Mouse (Mus musculus): ENCODE data around the gene Gng7.
"Not testable (repeated sequence)": the region's sequence is repeated elsewhere in the genome, so short reads cannot be mapped to it uniquely, and the experiment has no call there.

Gng7 gene

DNA sequence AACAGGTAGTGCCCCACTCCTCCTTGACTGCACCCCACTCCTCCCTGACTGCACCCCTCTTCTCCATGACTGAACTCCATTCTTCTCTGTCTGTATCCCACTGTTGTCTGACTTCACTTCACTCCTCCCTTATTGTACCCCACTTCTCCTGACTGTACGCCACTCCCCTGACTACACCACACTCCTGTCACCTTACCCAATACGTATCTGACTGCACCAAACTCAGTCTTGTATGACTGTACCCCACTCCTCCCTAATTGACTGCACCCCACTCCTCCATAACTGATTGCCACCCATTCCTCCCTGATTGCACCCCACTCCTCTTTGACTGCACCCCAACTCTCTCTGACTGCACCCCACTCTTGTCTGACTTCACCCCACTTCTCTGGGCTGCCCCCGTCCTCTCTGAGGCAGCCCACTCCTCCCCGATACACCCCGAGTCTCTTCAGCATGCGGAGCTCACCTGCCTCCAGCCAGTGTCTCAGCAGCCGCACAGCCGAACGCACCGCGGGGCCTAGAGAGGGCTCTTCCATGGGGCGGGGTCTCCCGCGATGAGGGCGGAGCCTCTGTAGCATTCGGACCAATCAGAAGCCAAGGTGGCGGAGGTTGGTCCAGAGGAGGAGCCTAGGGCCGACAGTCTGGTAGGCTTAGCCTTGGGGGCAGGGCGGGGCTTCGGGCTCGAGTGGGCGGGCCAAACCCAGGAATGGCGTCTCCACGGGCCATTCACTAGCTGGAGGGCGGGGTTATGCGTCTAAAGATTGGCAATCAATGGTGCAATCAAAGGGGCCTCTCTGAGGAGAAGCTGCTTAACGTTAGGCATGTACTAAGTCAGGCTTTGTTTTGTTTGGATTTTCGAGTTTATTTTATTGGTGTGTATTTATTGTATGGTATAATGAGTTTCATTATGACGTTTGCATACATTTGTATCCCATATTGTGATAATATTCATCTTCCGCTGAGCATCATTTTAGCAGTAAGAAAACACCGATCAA, at the start of gene Gng7:
Gene Gng7, minus strand, starts transcription at position 553 of the 992 bp plus-strand sequence.
- peak; percentile 89 for DNase-seq (ENCODE audit: low spot score in 2 of 2)

DNA sequence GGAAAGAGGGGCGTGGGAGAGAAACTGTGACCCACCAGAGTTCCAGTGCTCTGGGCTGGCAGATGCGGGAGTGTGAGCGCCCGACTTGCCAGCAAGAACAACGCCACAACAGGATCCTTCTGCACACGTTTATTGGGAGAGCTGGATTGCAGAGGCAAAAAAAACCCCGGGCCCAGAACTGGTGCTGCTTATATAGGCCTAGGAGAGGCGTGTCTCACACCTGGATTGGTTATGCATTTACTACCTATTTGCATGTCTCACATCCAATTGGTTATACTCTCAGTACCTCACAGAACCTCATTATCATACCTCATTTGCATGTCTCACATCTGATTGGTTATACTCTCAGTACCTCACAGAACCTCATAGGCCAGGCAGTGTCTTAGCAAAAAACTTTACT, 49.8 kb upstream of the Gng7 start:
- DNase-seq (ENCODE audit: low spot score in 2 of 2) = not testable (repeated sequence)

DNA sequence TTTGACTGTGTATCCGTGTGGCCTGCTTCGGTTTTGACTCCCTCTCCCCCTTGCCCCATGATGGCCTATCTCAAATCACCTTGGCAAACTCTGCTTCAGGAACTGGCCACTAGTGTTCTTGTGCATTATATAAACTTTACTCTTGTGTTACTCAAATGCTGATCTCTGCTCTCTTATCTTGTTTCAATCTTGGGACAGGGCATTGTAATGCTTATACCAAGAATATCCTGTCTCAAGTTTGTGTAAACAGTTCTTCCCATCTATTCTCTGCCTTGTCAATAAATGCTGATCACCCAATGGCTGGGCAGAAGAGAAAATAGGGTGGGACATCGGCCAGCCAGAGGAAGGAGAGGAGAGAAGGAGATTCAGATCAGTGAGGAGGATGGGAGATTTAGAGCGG, 48.0 kb upstream of the Gng7 start:
- no peak for DNase-seq (ENCODE audit: low spot score in 2 of 2)

DNA sequence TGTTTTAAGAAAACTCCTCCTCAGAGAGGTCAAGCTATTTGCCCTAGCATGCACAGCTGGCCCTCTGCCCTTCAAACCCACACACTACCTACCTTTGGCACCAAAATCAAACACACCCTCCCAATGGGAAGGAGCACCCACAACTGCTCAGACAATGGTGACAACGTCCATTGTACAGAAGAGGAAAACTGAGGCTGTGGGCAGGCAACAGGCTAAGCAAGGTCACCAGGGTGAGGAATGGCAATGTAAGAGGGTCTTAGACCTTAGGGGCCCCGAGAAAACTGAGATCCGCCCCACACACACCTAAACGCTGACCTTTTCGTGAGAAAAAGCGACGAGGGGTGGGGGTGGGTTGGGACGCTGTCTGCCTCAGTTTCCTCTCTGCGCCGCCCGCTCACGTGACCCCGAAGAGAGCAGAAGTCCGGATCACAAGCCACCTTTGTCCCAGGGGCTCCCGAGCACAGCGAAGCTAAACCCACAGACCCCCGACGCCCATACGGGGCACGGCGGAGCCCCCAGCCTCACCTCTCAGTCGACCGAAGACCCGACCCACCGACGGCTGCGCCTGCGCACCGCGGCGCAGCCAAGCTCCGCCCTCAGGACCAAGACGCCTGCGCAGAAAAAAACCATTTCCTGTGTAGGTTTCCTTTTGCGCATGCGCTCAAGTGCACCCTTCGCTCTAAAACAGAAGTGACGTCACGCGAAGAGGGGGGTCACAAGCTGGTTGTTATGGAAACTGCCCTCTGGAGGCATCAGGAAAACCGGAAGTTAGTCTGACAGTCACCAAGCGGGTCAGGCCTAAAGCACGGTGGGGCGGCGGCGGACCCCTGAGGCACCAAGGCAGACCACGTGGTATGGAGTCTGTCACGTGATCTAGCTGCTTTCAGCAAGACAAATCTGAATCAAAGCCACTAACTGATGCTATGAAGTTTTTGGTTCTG, 45.1 kb upstream of the Gng7 start, which contains the start of gene Sgta:
Gene Sgta, minus strand, starts transcription at position 579 of the 941 bp plus-strand sequence.
- DNase-seq (ENCODE audit: low spot score in 2 of 2) = peak; percentile 96 to 98

DNA sequence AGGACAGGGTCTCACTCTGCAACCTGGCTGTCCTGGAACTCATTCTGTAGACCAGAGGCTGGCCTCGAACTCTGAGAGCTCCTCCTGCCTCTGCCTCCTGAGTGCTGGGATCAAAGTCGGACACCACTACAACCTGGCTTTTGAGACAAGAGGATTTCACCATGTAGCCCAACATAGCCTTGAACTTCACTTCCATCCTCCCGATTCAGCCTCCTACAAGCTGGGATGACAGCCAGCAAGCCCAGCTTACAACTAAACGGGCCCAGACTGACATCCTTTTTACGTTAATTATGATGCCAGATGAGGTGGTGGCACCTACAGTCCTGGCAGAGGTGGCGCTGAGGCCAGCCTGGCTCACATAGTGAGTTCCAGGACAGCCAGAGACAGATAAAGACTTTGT, 44.2 kb upstream of the Gng7 start:
- no peak for DNase-seq (ENCODE audit: low spot score in 2 of 2)

DNA sequence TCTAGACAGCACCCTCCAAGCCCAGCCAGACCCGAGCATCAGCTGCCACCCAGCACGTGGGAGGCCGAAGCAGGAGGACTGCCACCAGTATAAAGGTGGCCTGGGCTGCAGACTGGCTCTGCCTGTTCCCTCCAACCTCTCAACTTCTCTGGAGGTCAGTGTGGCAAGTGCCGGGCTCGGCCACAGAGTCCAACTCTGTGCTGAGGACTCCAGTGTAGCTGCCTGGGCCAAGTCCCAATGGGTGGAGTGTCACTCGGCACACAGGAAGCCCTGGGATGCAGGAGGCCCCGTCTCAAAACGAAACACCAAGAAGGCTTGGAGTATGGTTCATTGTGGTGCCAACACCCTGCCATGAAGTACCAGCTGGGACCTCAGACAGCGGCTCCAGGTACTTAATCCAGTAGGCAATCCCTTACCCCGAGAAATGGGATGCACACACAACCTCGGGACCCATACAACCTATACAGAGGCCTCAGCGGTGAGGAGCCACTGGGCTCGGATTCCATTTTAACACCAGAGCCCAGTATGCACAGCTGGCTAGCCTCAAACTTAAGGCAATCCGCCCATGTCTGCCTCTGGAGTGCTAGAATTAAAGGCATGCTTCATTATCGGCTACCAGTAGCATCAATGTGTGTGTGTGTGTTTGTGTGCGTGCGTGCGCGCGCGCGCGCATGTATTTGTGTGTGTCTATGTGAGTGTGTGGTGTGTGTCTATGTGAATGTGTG, 42.8 kb upstream of the Gng7 start:
- no peak for DNase-seq (ENCODE audit: low spot score in 2 of 2)

DNA sequence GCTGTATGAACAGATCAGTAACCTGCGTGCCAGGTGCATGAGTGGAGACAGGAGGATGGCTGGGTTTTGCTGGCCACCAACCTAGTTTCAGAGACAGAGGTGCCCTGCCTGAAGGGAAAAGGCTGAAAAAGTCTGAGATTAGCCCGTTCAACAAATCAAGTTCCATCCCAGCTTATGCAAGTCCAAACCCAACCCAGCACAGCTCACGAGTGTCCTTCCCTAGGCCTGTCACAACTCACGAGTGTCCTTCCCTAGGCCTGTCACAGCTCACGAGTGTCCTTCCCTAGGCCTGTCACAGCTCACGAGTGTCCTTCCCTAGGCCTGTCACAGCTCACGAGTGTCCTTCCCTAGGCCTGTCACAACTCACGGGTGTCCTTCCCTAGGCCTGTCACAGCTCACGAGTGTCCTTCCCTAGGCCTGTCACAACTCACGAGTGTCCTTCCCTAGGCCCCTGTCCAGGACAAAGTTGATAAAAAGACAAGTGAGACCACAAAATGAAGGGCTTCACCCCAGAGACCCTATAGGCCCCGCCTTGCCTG, 41.1 kb upstream of the Gng7 start:
- not testable (repeated sequence) for DNase-seq (ENCODE audit: low spot score in 2 of 2)

DNA sequence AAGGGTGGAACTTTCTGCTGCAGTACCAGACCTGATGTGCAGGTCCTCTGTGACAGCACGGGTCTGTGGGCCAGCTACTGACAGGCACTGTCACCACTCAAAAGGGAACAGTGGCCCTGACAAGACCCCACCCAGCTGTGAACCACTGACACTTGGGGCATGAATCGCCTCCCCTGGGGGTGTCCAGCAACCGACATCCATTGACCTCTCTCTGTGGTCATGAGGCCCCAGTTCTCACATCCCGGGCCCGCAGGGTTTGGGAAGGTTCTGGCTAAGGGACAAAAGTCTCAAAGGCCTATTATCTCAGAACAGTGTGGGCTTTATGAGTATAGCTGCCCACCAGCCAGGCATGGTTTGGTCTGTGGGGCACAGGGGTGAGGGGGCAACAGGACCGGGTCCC, 40.4 kb upstream of the Gng7 start:
- no peak for DNase-seq (ENCODE audit: low spot score in 2 of 2)

DNA sequence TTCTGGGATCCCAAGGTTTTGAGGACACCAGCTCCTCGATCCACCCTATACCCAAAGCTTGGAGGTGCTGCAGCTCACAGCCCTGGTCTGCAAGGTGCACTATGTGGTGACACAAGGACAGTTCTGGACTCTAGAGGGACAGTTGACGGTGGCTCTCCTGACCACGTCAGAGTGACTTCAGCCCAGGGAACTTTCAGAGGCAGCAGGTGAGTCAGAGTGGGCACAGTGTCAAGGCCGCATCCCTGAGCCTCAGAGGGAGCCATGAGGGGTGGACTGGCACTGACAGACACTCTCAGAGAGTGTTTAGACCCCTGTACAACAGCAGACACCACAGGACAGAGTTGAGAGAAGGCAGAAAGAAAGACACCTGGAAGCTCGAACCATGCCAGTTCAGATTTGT, 37.8 kb upstream of the Gng7 start:
- no peak for DNase-seq (ENCODE audit: low spot score in 2 of 2)

DNA sequence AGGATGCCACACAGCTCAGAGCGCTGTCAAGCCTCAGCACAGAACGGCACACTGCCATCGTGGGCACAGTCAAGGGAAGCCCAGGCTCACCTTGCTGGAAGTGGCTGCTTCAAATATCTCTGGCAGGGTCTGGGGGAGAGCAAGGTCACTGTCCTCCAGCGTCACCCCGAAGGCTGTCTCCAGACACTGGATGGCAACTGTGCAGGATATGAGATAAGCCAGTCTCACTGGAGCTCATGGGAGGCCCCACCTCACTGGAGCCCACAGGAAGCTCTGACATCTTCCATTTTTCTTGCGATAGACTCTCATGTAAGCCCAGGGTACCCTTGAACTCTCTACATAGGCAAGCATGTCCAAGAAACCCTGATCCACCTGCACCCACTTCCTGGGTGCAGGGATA, 36.4 kb upstream of the Gng7 start:
- no peak for DNase-seq (ENCODE audit: low spot score in 2 of 2)

DNA sequence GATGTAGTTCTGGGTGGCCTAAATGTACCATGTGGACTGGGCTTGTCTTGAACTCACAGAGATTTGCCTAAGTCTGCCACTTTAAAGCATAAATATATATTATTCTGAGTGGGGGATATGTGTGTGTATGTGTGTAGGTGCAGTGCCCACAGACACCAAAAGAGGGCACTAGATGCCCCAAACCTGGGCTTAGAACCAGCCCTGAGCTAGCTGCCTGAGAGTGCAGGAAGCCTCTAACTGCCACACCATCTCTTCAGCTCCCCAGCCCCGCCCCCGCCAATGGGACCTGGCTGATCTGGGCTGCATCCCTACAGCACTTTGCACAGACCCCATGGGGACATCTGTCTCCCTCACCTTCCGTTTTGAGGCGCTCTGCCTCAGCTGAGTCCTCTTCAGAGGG, 35.9 kb upstream of the Gng7 start:
- DNase-seq (ENCODE audit: low spot score in 2 of 2) = peak; percentile 26 to 47

DNA sequence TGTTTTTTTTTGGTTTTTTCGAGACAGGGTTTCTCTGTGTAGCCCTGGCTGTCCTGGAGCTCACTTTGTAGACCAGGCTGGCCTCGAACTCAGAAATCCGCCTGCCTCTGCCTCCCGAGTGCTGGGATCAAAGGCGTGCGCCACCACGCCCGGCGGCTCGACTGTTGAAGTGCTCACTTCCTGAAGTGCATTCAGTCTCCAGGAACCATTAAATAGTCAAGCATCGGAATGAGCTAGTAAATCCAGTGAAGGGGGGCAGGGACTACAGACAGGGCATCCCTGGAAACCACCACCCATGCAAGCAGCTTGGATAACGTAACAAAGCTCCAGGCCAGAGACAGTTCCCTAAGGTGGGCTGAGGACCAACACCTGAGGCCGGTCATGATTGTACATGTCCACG, 30.5 kb upstream of the Gng7 start:
- DNase-seq (ENCODE audit: low spot score in 2 of 2) = not testable (repeated sequence)

DNA sequence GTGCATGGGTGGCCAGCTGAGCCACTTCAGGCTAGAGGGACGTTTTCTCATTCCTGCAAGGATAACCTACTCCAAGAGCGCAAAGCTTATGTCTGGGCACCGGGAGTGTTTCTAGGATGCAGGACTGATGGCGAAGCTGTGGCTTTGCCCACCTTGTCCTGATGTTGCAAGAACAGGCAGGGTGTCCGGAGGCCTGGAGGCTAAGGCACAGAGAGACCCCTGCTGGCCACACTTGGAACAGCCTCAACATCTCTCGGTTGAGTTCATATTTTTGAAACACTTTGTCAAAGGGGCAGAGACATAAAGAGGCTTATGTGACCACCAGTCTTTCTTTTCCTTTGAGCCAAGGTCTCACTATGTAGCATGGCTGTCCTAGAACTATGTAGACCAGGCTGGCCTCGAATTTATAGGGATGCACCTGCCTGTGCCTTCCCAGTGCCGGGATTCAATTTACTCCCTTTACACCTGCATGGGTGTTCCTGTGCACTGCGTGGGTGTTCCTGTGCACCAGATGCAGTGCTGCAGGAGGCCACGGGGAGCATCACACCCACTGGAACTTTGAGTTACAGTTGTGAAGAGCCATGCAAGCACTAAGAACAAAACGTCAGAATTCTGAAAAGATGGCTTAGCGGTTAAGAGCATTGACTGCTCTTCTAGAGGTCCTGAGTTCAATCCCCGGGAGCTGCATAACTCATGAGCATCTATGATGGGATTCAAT, 26.9 kb upstream of the Gng7 start:
- DNase-seq (ENCODE audit: low spot score in 2 of 2) = peak; percentile 47 to 76

DNA sequence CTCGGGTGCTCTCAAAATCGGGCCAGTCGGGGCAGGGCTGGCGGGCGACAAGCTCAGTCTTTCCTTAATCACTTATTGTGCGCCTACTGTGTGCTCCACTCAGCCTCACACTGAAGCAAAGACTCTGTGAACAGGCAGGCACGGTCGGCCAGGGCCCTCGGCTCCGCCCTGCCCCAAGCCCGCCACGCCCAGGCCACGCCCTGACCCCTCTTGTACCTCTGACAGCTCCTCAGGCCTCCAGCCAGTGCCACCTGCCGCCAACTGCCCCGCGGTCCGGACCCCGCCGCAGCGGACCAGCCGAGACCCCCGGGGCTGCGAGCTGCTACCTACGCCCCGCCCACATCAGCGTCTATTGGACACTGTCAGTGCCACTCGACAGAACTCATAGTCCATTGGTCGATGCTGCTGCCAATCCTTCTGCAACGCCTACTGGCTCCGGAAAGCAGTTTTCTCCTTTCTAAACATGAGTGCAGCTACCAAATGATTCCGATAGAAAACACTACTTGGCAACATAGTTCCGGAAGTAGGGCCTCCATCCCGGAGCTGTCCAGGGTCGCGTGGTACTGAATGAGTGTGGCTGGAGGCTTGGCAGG, 22.3 kb upstream of the Gng7 start, which contains the start of gene Slc39a3:
Gene Slc39a3, minus strand, starts transcription at position 439 of the 593 bp plus-strand sequence.
- DNase-seq (ENCODE audit: low spot score in 2 of 2) = peak; percentile 98 to 99

DNA sequence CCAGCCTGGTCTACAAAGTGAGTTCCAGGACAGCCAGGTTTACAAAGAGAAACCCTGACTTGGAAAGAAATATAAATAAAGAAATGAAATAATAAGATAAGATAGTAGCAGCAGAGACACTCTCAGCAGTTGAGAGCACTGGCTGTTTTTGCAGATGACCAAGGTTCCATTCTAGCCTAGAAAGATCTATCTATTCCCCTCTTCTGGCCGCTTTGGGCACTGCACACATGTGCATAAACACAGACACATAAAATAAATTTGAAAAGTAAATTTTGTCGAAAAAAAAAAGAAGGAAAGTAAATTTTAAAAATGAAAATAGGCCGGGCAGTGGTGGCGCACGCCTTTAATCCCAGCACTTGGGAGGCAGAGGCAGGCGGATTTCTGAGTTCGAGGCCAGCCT, 21.5 kb upstream of the Gng7 start:
- DNase-seq (ENCODE audit: low spot score in 2 of 2) = no peak

DNA sequence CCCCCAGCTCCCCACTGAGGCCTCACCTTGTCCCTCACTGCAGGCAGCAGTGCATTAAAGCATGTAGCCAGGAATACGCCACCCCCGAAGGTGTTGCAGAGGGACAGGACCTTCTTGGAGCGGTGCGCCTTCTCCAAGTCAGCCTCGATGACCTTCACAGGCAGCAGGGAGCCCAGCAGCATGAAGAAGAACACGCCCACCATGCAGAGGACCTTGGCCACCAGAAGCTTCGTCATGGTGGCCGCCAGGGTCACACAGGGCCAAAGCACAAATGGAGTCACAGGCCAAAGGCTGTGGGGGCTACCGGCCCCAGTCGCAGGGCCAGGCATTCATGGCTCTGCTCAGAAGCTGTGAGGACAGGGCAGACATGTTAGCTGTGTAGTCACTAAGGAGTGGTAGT, 18.8 kb upstream of the Gng7 start:
- DNase-seq (ENCODE audit: low spot score in 2 of 2) = no peak

DNA sequence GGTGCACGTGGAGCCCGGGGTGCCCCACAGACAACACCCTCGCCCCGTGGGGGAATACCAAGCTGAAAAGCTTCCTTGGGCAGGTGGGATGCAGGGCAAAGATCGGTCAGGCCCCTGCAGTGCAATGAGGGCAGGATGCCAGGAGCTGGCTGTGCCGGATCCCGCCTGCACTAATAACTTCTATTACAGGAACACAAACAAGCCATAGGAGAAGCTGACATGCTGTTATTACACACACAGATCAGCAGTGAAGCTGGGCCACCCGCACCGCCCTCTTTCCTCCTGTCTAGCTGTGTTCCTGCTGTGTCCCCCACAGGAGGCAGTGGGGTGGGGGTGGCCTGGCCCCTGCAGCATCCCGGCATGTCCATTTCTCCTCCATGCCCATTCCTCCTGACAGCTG, 14.3 kb upstream of the Gng7 start:
- DNase-seq (ENCODE audit: low spot score in 2 of 2) = no peak

DNA sequence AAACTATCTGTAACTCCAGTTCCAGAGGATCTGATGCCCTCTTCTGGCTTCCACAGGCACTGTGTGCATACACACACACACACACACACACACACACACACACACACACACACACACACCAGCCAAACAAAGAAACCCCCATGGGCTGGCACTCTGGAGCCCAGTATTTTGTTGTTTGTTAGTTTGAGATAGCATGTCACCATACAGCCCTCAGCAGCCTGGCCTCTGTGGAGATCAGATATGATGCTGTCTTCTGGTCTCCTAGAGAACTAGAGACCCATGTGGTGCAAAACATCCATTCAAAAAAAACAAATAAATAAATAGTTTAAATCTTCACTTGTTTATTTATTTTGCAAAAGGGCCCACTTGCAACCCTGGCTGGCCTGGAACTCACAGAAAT, 13.5 kb upstream of the Gng7 start:
- DNase-seq (ENCODE audit: low spot score in 2 of 2) = no peak

DNA sequence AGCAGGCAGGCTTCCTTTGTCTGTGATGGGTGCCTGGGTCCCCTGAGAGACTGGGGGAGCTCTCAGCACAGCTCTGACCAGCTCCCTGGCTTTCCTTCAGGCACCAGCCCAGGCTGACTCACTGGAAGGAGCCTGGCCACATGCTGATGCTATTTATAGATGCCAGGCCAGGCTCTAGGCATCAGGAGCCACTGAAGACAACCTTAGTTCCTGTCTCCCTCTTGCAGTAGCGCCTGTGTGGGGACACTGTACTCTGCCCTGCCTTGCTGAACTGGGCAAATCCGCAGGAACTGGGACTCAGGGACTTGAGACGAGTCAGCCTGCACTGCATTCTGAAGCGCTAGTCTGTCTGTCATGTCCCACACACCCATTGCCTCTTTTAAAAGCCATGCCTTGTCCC, 12.6 kb upstream of the Gng7 start:
- no peak for DNase-seq (ENCODE audit: low spot score in 2 of 2)

DNA sequence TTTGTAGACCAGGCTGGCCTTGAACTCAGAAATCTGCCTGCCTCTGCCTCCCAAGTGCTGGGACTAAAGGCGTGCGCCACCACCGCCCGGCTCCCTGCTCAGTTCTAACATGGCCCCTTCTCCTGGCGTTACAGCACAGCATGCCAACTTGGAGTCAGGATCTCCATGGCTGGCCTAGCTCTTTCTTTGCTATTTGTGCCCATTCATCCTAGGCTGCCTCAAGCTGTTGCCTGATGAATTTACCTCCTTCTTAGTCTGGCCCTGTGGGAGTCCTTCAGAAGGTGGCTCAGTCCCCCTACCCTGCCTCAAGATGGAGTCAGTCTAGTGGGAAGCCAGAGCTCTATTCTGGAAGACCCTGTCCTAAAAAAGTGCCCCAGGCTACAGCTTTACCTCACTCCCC, 12.1 kb upstream of the Gng7 start:
- no peak for DNase-seq (ENCODE audit: low spot score in 2 of 2)
